Mouse (Mus musculus) liver, adult 2 months (tissue): ENCODE measurements around the gene Klc3. TPM values are rescaled to one million over a fixed set of nuclear protein-coding genes. Genes with fewer than 3 reads are reported as not detected.

Source experiments
- DNase-seq: peaks from one replicate; pipeline ENCODE4 v3.0.0-alpha.2; 2011; ENCODE audit warnings: low read depth, low spot score; ENCODE audit errors: extremely low read depth
- H3K27ac ChIP-seq: fragments of 200-500 bp; replicated peaks from 2 replicates; pipeline ENCODE4 v1.5.1; 2012; ENCODE audit warnings: low read depth, mild to moderate bottlenecking, control low read depth, inconsistent platforms, low read length; ENCODE audit not compliant: insufficient read depth
- H3K27me3 ChIP-seq: fragments of 200-500 bp; 2 replicates; pipeline ENCODE4 v1.6.1; 2012; ENCODE audit warnings: mild to moderate bottlenecking, moderate library complexity, low read length, inconsistent platforms; ENCODE audit not compliant: control insufficient read depth, insufficient read depth
- H3K36me3 ChIP-seq: fragments of 200-500 bp; 2 replicates; pipeline ENCODE4 v1.6.1; 2012; ENCODE audit warnings: low read length, inconsistent platforms; ENCODE audit not compliant: control insufficient read depth, insufficient read depth
- H3K4me1 ChIP-seq: fragments of 200-500 bp; 2 replicates; pipeline ENCODE4 v1.6.1; 2011; ENCODE audit warnings: low read length; ENCODE audit not compliant: control insufficient read depth, insufficient read depth
- H3K4me3 ChIP-seq: fragments of 200-500 bp; 2 replicates; pipeline ENCODE4 v1.5.1; 2011; ENCODE audit warnings: low read depth, mild to moderate bottlenecking, control low read depth, low read length, moderate library complexity; ENCODE audit not compliant: insufficient read depth
- H3K79me2 ChIP-seq: fragments of 200-500 bp; 2 replicates; pipeline ENCODE4 v1.6.1; 2012; ENCODE audit warnings: inconsistent platforms, mild to moderate bottlenecking, low read length, moderate library complexity; ENCODE audit not compliant: control insufficient read depth, insufficient read depth
- H3K9ac ChIP-seq: fragments of 200-500 bp; 2 replicates; pipeline ENCODE4 v1.6.1; 2012; ENCODE audit warnings: low read depth, mild to moderate bottlenecking, control low read depth, inconsistent platforms, low read length
- CTCF ChIP-seq: fragments of 200-500 bp; IDR thresholded peaks from 2 replicates; pipeline ENCODE4 v1.5.1; 2011; ENCODE audit warnings: low read depth, low read length, control low read depth
- POLR2A ChIP-seq: fragments of 200-500 bp; IDR thresholded peaks from 2 replicates; pipeline ENCODE4 v1.6.1; 2011; ENCODE audit warnings: low read length, control low read depth; ENCODE audit not compliant: insufficient read depth; ENCODE audit errors: extremely low read depth
- WGBS: fragments of 180-500 bp; shearing (Covaris S2); methylation state at CpG from one replicate; pipeline ENCODE4 v1.1.7; 2018; 5-methylcytosine and 5-hydroxymethylcytosine counted together
- polyA plus RNA-seq: library from polyadenylated mRNA; depleted of rRNA; stranded (reverse); fragments of >200 nt; gene quantifications from 2 replicates; pipeline ENCODE4 v1.2.3, GENCODE M21; 2012
- total RNA-seq: library from RNA; depleted of rRNA; stranded (reverse); fragments of >200 nt; gene quantifications from 2 replicates; pipeline ENCODE4 v1.2.3, GENCODE M21; 2014

The Klc3 gene
- total and polyA plus RNA-seq, 2 experiments, result 0.17 to 0.37 TPM

- no peaks in the 10 kb centered on the region for H3K79me2 ChIP-seq
- peak overlapping the region; percentile 90 for H3K4me3 ChIP-seq
- WGBS, result 13% methylated on average over 13 of the region's 13 CpGs
- DNase-seq, result no peak
- no peak overlapping the region for H3K27ac ChIP-seq
- no peak overlapping the region for H3K9ac ChIP-seq
- no peaks in the 10 kb centered on the region for H3K27me3 ChIP-seq
- TF ChIP-seq POLR2A, result no peak
- no peak for TF ChIP-seq CTCF
- peaks cover 4% of the 10 kb centered on the region; the same call in 1 of the 2 replicates for H3K4me1 ChIP-seq
- H3K36me3 ChIP-seq, result no peaks in the 10 kb centered on the region
Observed at GRCm38 (mm10) chr7:19358634-19359033, 45.3 kb downstream of the Klc3 start.

- H3K9ac ChIP-seq, result no peak overlapping the region
- no peak for DNase-seq
- no peak overlapping the region for H3K4me3 ChIP-seq
- 0 out of 2 replicates have a peak, but pooled peaks cover 2% of the 10 kb centered on the region for H3K4me1 ChIP-seq
- TF ChIP-seq POLR2A (no peak), CTCF (no peak)
- no peak overlapping the region for H3K27ac ChIP-seq
- 93% methylated on average over 25 of the region's 25 CpGs for WGBS
- H3K36me3 ChIP-seq, result no peaks in the 10 kb centered on the region
- no peaks in the 10 kb centered on the region for H3K27me3 ChIP-seq
- no peaks in the 10 kb centered on the region for H3K79me2 ChIP-seq
Observed at GRCm38 (mm10) chr7:19357381-19358375, 46.2 kb downstream of the Klc3 start.

DNA sequence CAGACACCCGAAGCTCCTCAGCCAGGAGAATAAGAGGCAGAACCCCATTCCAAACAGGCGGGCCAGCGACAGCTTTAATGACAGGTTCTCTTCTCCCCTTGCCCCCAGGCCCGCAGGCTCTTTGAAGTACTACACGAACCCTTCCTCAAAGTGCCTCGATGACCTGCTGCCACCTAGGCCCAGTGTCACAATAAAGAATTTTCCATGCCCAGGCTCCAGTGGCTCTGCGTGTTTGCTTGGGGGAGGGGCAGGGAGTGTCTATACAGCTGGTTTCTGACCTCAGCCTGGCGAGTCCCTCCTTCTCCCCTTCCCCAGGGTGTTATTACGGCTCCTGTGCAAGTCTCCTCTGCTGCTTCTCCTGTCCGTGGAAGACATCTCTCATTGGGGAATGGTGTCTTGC, 47.6 kb downstream of the Klc3 start:
- Histone ChIP-seq H3K36me3 (no peaks in the 10 kb centered on the region), H3K4me1 (0 out of 2 replicates have a peak, but pooled peaks cover 2% of the 10 kb centered on the region), H3K27ac (no peak overlapping the region), H3K79me2 (no peaks in the 10 kb centered on the region), H3K27me3 (no peaks in the 10 kb centered on the region), H3K9ac (no peak overlapping the region), H3K4me3 (no peak overlapping the region)
- 79% methylated on average over 10 of the region's 10 CpGs for WGBS
- DNase-seq, result no peak
- TF ChIP-seq POLR2A, result no peak
- no peak for TF ChIP-seq CTCF

DNA sequence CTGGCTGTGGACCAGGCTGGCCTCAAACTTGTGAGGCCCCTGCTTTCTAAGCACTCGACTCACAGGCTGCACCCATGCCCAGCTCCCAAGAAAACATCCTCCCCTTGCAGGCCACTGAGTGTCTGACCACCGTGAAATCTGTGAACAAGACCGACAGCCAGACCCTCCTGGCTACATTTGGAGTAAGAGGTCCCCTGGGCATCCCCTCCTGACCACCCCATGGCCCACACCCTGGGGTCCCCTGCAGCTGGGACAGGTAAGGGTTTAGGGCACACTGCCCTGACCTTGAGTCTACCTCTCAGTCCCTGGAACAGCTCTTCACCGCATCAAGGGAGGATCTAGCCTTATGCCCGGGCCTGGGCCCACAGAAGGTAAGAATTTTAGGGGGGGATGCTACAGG, 48.9 kb downstream of the Klc3 start:
- Histone ChIP-seq H3K4me1 (0 out of 2 replicates have a peak, but pooled peaks cover 2% of the 10 kb centered on the region), H3K9ac (no peak overlapping the region), H3K79me2 (no peaks in the 10 kb centered on the region), H3K36me3 (no peaks in the 10 kb centered on the region), H3K4me3 (no peak overlapping the region), H3K27me3 (no peaks in the 10 kb centered on the region), H3K27ac (no peak overlapping the region)
- 93% methylated on average over 5 of the region's 5 CpGs for WGBS
- TF ChIP-seq CTCF (no peak), POLR2A (no peak)
- DNase-seq, result no peak

DNA sequence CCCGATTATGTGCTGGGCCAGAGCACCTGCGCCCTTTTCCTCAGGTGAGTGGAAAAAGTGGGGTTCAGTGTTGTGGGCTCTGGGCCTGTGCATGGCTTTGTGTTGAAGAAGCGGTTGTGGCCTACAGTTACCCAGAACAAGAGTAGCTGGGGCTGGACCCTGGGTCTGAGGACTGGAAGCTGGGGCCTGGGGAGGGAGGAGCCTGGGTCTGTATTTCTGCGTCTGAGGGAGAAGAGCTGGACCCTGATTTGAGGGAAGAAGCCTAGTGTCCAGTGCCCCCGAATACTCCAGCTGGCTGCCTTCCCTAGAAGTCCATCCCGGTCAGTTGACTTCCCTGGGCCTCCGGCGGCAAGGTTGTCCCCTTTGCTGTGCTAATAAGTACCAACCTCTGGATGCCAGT, 53.7 kb downstream of the Klc3 start:
- no peak overlapping the region for H3K4me3 ChIP-seq
- TF ChIP-seq CTCF, result no peak
- no peak for TF ChIP-seq POLR2A
- H3K27me3 ChIP-seq, result no peaks in the 10 kb centered on the region
- no peak overlapping the region for H3K27ac ChIP-seq
- WGBS, result 96% methylated on average over 8 of the region's 8 CpGs
- no peaks in the 10 kb centered on the region for H3K4me1 ChIP-seq
- H3K9ac ChIP-seq, result no peak overlapping the region
- no peak for DNase-seq
- no peaks in the 10 kb centered on the region for H3K79me2 ChIP-seq
- no peaks in the 10 kb centered on the region for H3K36me3 ChIP-seq
